Mouse (Mus musculus) MEL (cell line): Measurements from ENCODE around the gene Man2a2. TPM values are rescaled to one million over a fixed set of nuclear protein-coding genes. Genes with fewer than 3 reads are reported as not detected.

Source experiments
- DNase-seq: peaks from one replicate; pipeline ENCODE4 v3.0.0; 2011; ENCODE audit warnings: low read depth, low spot score
- H3K27ac ChIP-seq: 2 replicates; pipeline ENCODE4 v1.5.1; 2012; ENCODE audit warnings: low read depth, mild to moderate bottlenecking, control low read depth, low read length, moderate library complexity; ENCODE audit not compliant: control insufficient read depth
- H3K27me3 ChIP-seq, 2 experiments: fragments of 150-350 bp in 1 of 2; sonication (generic) in 1 of 2; 2 replicates each; pipeline ENCODE4 v1.6.1; 2012; ENCODE audit warnings: low read length in 2 of 2, mild to moderate bottlenecking in 2 of 2, improper control_type of control experiment in 1 of 2, moderate library complexity in 1 of 2; ENCODE audit not compliant: insufficient read depth in 2 of 2, control insufficient read depth in 1 of 2
- H3K36me3 ChIP-seq, 2 experiments: 2 replicates each; pipeline ENCODE4 v1.6.1; 2012 to 2014; ENCODE audit warnings: low read length in 2 of 2, improper control_type of control experiment in 1 of 2, inconsistent platforms in 1 of 2, mild to moderate bottlenecking in 1 of 2; ENCODE audit not compliant: insufficient read depth in 2 of 2, control insufficient read depth in 1 of 2
- H3K4me1 ChIP-seq, 2 experiments: fragments of 150-350 bp in 1 of 2; sonication (generic) in 1 of 2; 2 replicates each; pipeline ENCODE4 v1.6.1; 2012; ENCODE audit warnings: low read length in 2 of 2, improper control_type of control experiment in 1 of 2, mild to moderate bottlenecking in 1 of 2; ENCODE audit not compliant: insufficient read depth in 2 of 2, control insufficient read depth in 1 of 2
- H3K4me3 ChIP-seq, 2 experiments: fragments of 150-350 bp in 1 of 2; sonication (generic) in 1 of 2; 2 replicates each; pipeline ENCODE4 v1.5.1; 2012; ENCODE audit warnings: low read depth in 2 of 2, low read length in 2 of 2, mild to moderate bottlenecking in 2 of 2, moderate library complexity in 2 of 2, control low read depth in 1 of 2, improper control_type of control experiment in 1 of 2; ENCODE audit not compliant: control insufficient read depth in 1 of 2, insufficient read depth in 1 of 2
- H3K79me2 ChIP-seq: 2 replicates; pipeline ENCODE4 v1.6.1; 2012; ENCODE audit warnings: mild to moderate bottlenecking, low read length, moderate library complexity; ENCODE audit not compliant: control insufficient read depth, poor library complexity, insufficient read depth
- H3K9ac ChIP-seq: 2 replicates; pipeline ENCODE4 v1.6.1; 2012; ENCODE audit warnings: low read depth, mild to moderate bottlenecking, control low read depth, low read length, moderate library complexity; ENCODE audit not compliant: control insufficient read depth, poor library complexity, severe bottlenecking
- H3K9me3 ChIP-seq: fragments of 150-350 bp; sonication (generic); replicated peaks from 2 replicates; pipeline ENCODE4 v1.6.1; 2012; ENCODE audit warnings: mild to moderate bottlenecking, low read length, improper control_type of control experiment, moderate library complexity; ENCODE audit not compliant: insufficient read depth
- E2F4 ChIP-seq: IDR thresholded peaks from 2 replicates; pipeline ENCODE4 v1.6.1; 2011; ENCODE audit warnings: low read depth, low read length, improper control_type of control experiment, borderline replicate concordance
- NELFE ChIP-seq: IDR thresholded peaks from 2 replicates; pipeline ENCODE4 v1.6.1; 2011; ENCODE audit warnings: low read depth, low read length, improper control_type of control experiment
- RAD21 ChIP-seq: IDR thresholded peaks from 2 replicates; pipeline ENCODE4 v1.6.1; 2011; ENCODE audit warnings: mild to moderate bottlenecking, low read depth, low read length, improper control_type of control experiment
- ZKSCAN1 ChIP-seq: IDR thresholded peaks from 2 replicates; pipeline ENCODE4 v1.6.1; 2012; ENCODE audit warnings: low read depth, mild to moderate bottlenecking, inconsistent platforms, low read length, improper control_type of control experiment, moderate library complexity
- ZMIZ1 ChIP-seq: IDR thresholded peaks from 2 replicates; pipeline ENCODE4 v1.6.1; 2012; ENCODE audit warnings: low read depth, mild to moderate bottlenecking, inconsistent platforms, low read length, improper control_type of control experiment, moderate library complexity
- ZNF384 ChIP-seq: IDR thresholded peaks from 2 replicates; pipeline ENCODE4 v1.6.1; 2012; ENCODE audit warnings: low read depth, mild to moderate bottlenecking, inconsistent platforms, low read length, improper control_type of control experiment
- polyA plus RNA-seq, 2 experiments: library from polyadenylated mRNA; stranded (reverse) in 1 of 2; unstranded in 1 of 2; fragments of >175 nt in 1 of 2; fragments of >200 nt in 1 of 2; gene quantifications; 2 replicates each; pipeline versions ENCODE4 v1.2.1 to v1.2.4; 2012; ENCODE audit warnings: low replicate concordance in 2 of 2, low read depth in 1 of 2; ENCODE audit not compliant: insufficient read length in 2 of 2, insufficient read depth in 1 of 2, missing spikeins in 1 of 2
- total RNA-seq: library from RNA; depleted of rRNA; stranded (reverse); fragments of 300-350 nt; gene quantifications from 2 replicates; pipeline ENCODE4 v1.2.3, GENCODE M21; 2012; rRNA removed

Gene Man2a2
- total and polyA plus RNA-seq, 3 experiments: 19.2 to 38.6 TPM; not detected in 1

DNA sequence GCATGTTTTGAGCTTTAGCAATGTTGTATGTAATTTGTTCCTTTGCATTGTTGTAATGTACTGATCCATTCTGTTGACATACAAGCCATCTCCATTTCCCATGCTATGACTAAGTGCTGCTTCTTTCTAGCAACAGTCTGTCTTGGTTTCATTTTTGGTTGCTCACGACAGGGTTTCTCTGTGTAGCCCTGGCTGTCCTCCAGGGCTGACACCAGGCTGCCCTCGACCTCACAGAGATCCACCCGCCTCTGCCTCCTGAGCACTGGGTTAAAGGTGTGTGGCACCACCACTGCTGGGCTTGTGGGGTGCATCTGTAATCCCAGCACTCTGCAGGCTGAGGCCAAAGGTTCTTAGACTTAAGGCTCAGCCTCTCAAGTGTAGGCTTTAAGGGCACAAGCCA, 71.6 kb downstream of the Man2a2 start:
- H3K27ac ChIP-seq: no peak overlapping the region

More for the DNA sequence above, 71.6 kb downstream of the Man2a2 start:
- Histone ChIP-seq H3K4me1 (peaks cover 0 to 7% of the 10 kb centered on the region in 2 experiments; a peak in 2 of 4 replicates), H3K4me3 (no peak overlapping the region), H3K9me3 (no peaks in the 10 kb centered on the region), H3K79me2 (peaks cover 52% of the 10 kb centered on the region), H3K9ac (no peak overlapping the region), H3K27me3 (no peaks in the 10 kb centered on the region), H3K36me3 (peaks cover 12 to 34% of the 10 kb centered on the region in 2 experiments)
- TF ChIP-seq ZNF384 (no peak), E2F4 (no peak), RAD21 (no peak), NELFE (no peak), ZMIZ1 (no peak), ZKSCAN1 (no peak)
- no peak for DNase-seq

Other genes starting within 250 kb of the Man2a2 start
- 8.4 and 10.9 TPM in 2 replicates for gene Sema4b, start 184.5 kb downstream of the Man2a2 start, total RNA-seq
- 10 to 100 TPM in 1 of 2 experiments, not detected in 1; 17.3 TPM for gene Sema4b, start 184.5 kb downstream of the Man2a2 start, polyA plus RNA-seq
- gene Cib1, start 138.6 kb downstream of the Man2a2 start, total RNA-seq: 69.3 and 84.5 TPM in 2 replicates
- gene Cib1, start 138.6 kb downstream of the Man2a2 start, polyA plus RNA-seq: 100 to 1,000 TPM in 1 of 2 experiments, not detected in 1; 145 TPM
- gene Gdpgp1, start 138.5 kb downstream of the Man2a2 start, total RNA-seq: 3.4 and 4.0 TPM in 2 replicates
- 1 to 10 TPM in 1 of 2 experiments, not detected in 1; 4.6 TPM for gene Gdpgp1, start 138.5 kb downstream of the Man2a2 start, polyA plus RNA-seq
- gene Ttll13, start 125.0 kb downstream of the Man2a2 start, total RNA-seq: 0.39 and 0.46 TPM in 2 replicates
- under 1 TPM in 1 of 2 experiments, not detected in 1; 0.40 TPM for gene Ttll13, start 125.0 kb downstream of the Man2a2 start, polyA plus RNA-seq
- gene Ngrn, start 110.2 kb downstream of the Man2a2 start, total RNA-seq: 42.8 and 48.0 TPM in 2 replicates
- gene Ngrn, start 110.2 kb downstream of the Man2a2 start, polyA plus RNA-seq: 10 to 100 TPM in 1 of 2 experiments, not detected in 1; 37.2 TPM
- gene Vps33b, start 101.7 kb downstream of the Man2a2 start, total RNA-seq: 24.9 and 27.6 TPM in 2 replicates
- gene Vps33b, start 101.7 kb downstream of the Man2a2 start, polyA plus RNA-seq: 10 to 100 TPM in 1 of 2 experiments, not detected in 1; 23.4 TPM
- gene Prc1, start 76.9 kb downstream of the Man2a2 start, total RNA-seq: 68.5 and 71.7 TPM in 2 replicates
- gene Prc1, start 76.9 kb downstream of the Man2a2 start, polyA plus RNA-seq: 100 to 1,000 TPM in 1 of 2 experiments, 10 to 100 TPM in 1; 82.2 to 108 TPM
- gene Rccd1, start 46.9 kb downstream of the Man2a2 start, total RNA-seq: 13.8 and 20.2 TPM in 2 replicates
- gene Rccd1, start 46.9 kb downstream of the Man2a2 start, polyA plus RNA-seq: 10 to 100 TPM in 1 of 2 experiments, not detected in 1; 16.8 TPM
- gene Unc45a, start 30.4 kb downstream of the Man2a2 start, total RNA-seq: 20.3 and 28.2 TPM in 2 replicates
- 10 to 100 TPM in 1 of 2 experiments, not detected in 1; 26.1 TPM for gene Unc45a, start 30.4 kb downstream of the Man2a2 start, polyA plus RNA-seq
- gene Hddc3, start 28.3 kb downstream of the Man2a2 start, total RNA-seq: 47.6 and 58.1 TPM in 2 replicates
- 10 to 100 TPM in 1 of 2 experiments, not detected in 1; 47.1 TPM for gene Hddc3, start 28.3 kb downstream of the Man2a2 start, polyA plus RNA-seq
- 1.3 and 2.7 TPM in 2 replicates for gene Fes, start 16.6 kb upstream of the Man2a2 start, total RNA-seq
- gene Fes, start 16.6 kb upstream of the Man2a2 start, polyA plus RNA-seq: 1 to 10 TPM in 1 of 2 experiments, not detected in 1; 6.6 TPM
- 11.6 and 13.7 TPM in 2 replicates for gene Furin, start 34.1 kb upstream of the Man2a2 start, total RNA-seq
- 10 to 100 TPM in 1 of 2 experiments, not detected in 1; 32.3 TPM for gene Furin, start 34.1 kb upstream of the Man2a2 start, polyA plus RNA-seq
- gene Blm, start 163.7 kb upstream of the Man2a2 start, total RNA-seq: 24.6 and 28.5 TPM in 2 replicates
- gene Blm, start 163.7 kb upstream of the Man2a2 start, polyA plus RNA-seq: 10 to 100 TPM; 52.0 to 83.8 TPM